Mouse (Mus musculus): ENCODE data around the gene Kcnip4. TPM values are rescaled to one million over a fixed set of nuclear protein-coding genes. Genes with fewer than 3 reads are reported as not detected.

The Kcnip4 gene
- total RNA-seq, 2 experiments from 2014 or later = 61.0 to 62.2 TPM

- intact Hi-C loops (cut with DNase I) = no loop called here
- no peak for DNase-seq (ENCODE audit: low spot score in 2 of 2)
Observed at GRCm38 (mm10) chr5:49057636-49058340, 466.9 kb downstream of the Kcnip4 start.

GRCm38 (mm10) chr5:49047960-49048359, 476.7 kb downstream of the Kcnip4 start:
- intact Hi-C loops (cut with DNase I) = no loop called here

GRCm38 (mm10) chr5:49041259-49041845, 483.4 kb downstream of the Kcnip4 start:
- intact Hi-C loops (cut with DNase I) = no loop called here
- DNase-seq (ENCODE audit: low spot score in 2 of 2) = no peak

More at GRCm38 (mm10) chr5:49047960-49048359, 476.7 kb downstream of the Kcnip4 start:
- DNase-seq (ENCODE audit: low spot score in 2 of 2) = no peak

GRCm38 (mm10) chr5:48997359-48997758, 527.3 kb downstream of the Kcnip4 start:
- intact Hi-C loops (cut with DNase I) = no loop called here
- no peak for DNase-seq (ENCODE audit: low spot score in 2 of 2)

GRCm38 (mm10) chr5:48989145-48989659, 535.5 kb downstream of the Kcnip4 start:
- intact Hi-C loops (cut with DNase I) = no loop called here
- no peak for DNase-seq (ENCODE audit: low spot score in 2 of 2)

- DNase-seq (ENCODE audit: low spot score in 2 of 2) = no peak
- intact Hi-C loops (cut with DNase I) = no loop called here
Observed at GRCm38 (mm10) chr5:48942378-48943088, 582.2 kb downstream of the Kcnip4 start.

- intact Hi-C loops (cut with DNase I) = no loop called here
- peak in 1 of 2 experiments; percentile 7 for DNase-seq (ENCODE audit: low spot score in 2 of 2)
Observed at GRCm38 (mm10) chr5:48931881-48932280, 592.8 kb downstream of the Kcnip4 start.

GRCm38 (mm10) chr5:48890216-48890615, 634.5 kb downstream of the Kcnip4 start:
- intact Hi-C loops (cut with DNase I) = no loop called here
- no peak for DNase-seq (ENCODE audit: low spot score in 2 of 2)

GRCm38 (mm10) chr5:48889395-48890194, 635.1 kb downstream of the Kcnip4 start:
- intact Hi-C loops (cut with DNase I) = no loop called here
- peak; percentile 4 to 32 for DNase-seq (ENCODE audit: low spot score in 2 of 2)

- intact Hi-C loops (cut with DNase I) = no loop called here
- DNase-seq (ENCODE audit: low spot score in 2 of 2) = no peak
Observed at GRCm38 (mm10) chr5:48878081-48878480, 646.6 kb downstream of the Kcnip4 start.

- no peak for DNase-seq (ENCODE audit: low spot score in 2 of 2)
- intact Hi-C loops (cut with DNase I) = no loop called here
Observed at GRCm38 (mm10) chr5:48864268-48864967, 660.3 kb downstream of the Kcnip4 start.

- intact Hi-C loops (cut with DNase I) = no loop called here
Observed at GRCm38 (mm10) chr5:48840971-48841370, 683.7 kb downstream of the Kcnip4 start.

GRCm38 (mm10) chr5:48795526-48795925, 729.2 kb downstream of the Kcnip4 start:
- DNase-seq (ENCODE audit: low spot score in 2 of 2) = no peak
- intact Hi-C loops (cut with DNase I) = no loop called here

More at GRCm38 (mm10) chr5:48840971-48841370, 683.7 kb downstream of the Kcnip4 start:
- no peak for DNase-seq (ENCODE audit: low spot score in 2 of 2)

- intact Hi-C loops (cut with DNase I) = no loop called here
- no peak for DNase-seq (ENCODE audit: low spot score in 2 of 2)
Observed at GRCm38 (mm10) chr5:48779376-48779775, 745.3 kb downstream of the Kcnip4 start.

- intact Hi-C loops (cut with DNase I) = no loop called here
- DNase-seq (ENCODE audit: low spot score in 2 of 2) = no peak
Observed at GRCm38 (mm10) chr5:48748613-48749012, 776.1 kb downstream of the Kcnip4 start.

- DNase-seq (ENCODE audit: low spot score in 2 of 2) = peak in 1 of 2 experiments; percentile 13
- intact Hi-C loops (cut with DNase I) = loop anchor here (2.0 kb wide), 1 partner anchor 307 kb away; no protein-coding TSS in a partner anchor
Observed at GRCm38 (mm10) chr5:48737640-48738039, 787.1 kb downstream of the Kcnip4 start.

- DNase-seq (ENCODE audit: low spot score in 2 of 2) = no peak
- intact Hi-C loops (cut with DNase I) = no loop called here
Observed at GRCm38 (mm10) chr5:48718166-48718565, 806.5 kb downstream of the Kcnip4 start.

GRCm38 (mm10) chr5:48705997-48706396, 818.7 kb downstream of the Kcnip4 start:
- intact Hi-C loops (cut with DNase I) = no loop called here
- peak in 1 of 2 experiments; percentile 29 for DNase-seq (ENCODE audit: low spot score in 2 of 2)

GRCm38 (mm10) chr5:48687068-48687467, 837.6 kb downstream of the Kcnip4 start:
- DNase-seq (ENCODE audit: low spot score in 2 of 2) = peak in 1 of 2 experiments; percentile 12
- intact Hi-C loops (cut with DNase I) = no loop called here
